Mouse (Mus musculus) c-Kit-positive CD71-negative TER-119-negative erythroid progenitor cells, embryonic 14.5 days (primary cell): ENCODE measurements around the gene Slc9a2.

Experiments
- DNase-seq: peaks from one replicate; pipeline ENCODE4 v3.0.0-alpha.2; 2013; ENCODE audit warnings: low read depth

Gene Slc9a2

GRCm38 (mm10) chr1:40714950-40715349, 34.6 kb downstream of the Slc9a2 start:
- DNase-seq, result no peak

GRCm38 (mm10) chr1:40726051-40726450, 45.7 kb downstream of the Slc9a2 start:
- no peak for DNase-seq

GRCm38 (mm10) chr1:40727404-40727803, 47.0 kb downstream of the Slc9a2 start:
- DNase-seq, result no peak

- no peak for DNase-seq
Measured at GRCm38 (mm10) chr1:40728636-40729035, 48.3 kb downstream of the Slc9a2 start.

GRCm38 (mm10) chr1:40737671-40738070, 57.3 kb downstream of the Slc9a2 start:
- no peak for DNase-seq

- peak; percentile 5 for DNase-seq
Measured at GRCm38 (mm10) chr1:40738246-40738645, 57.9 kb downstream of the Slc9a2 start.

GRCm38 (mm10) chr1:40740739-40741138, 60.4 kb downstream of the Slc9a2 start:
- DNase-seq, result no peak

GRCm38 (mm10) chr1:40746089-40746488, 65.7 kb downstream of the Slc9a2 start:
- DNase-seq, result no peak

- no peak for DNase-seq
Measured at GRCm38 (mm10) chr1:40759751-40760445, 79.5 kb downstream of the Slc9a2 start.

- no peak for DNase-seq
Measured at GRCm38 (mm10) chr1:40764042-40764441, 83.7 kb downstream of the Slc9a2 start.

GRCm38 (mm10) chr1:40764701-40765275, 84.4 kb downstream of the Slc9a2 start:
- no peak for DNase-seq

GRCm38 (mm10) chr1:40765521-40765920, 85.1 kb downstream of the Slc9a2 start:
- DNase-seq, result no peak

GRCm38 (mm10) chr1:40767588-40767987, 87.2 kb downstream of the Slc9a2 start:
- no peak for DNase-seq

- peak; percentile 55 for DNase-seq
Measured at GRCm38 (mm10) chr1:40768606-40769005, 88.2 kb downstream of the Slc9a2 start.

GRCm38 (mm10) chr1:40769331-40769894, 89.0 kb downstream of the Slc9a2 start:
- no peak for DNase-seq

GRCm38 (mm10) chr1:40771196-40771970, 91.0 kb downstream of the Slc9a2 start:
- DNase-seq, result no peak

- no peak for DNase-seq
Measured at GRCm38 (mm10) chr1:40773234-40773633, 92.9 kb downstream of the Slc9a2 start.

GRCm38 (mm10) chr1:40774040-40774439, 93.7 kb downstream of the Slc9a2 start:
- DNase-seq, result no peak

GRCm38 (mm10) chr1:40776102-40776501, 95.7 kb downstream of the Slc9a2 start:
- no peak for DNase-seq

GRCm38 (mm10) chr1:40776763-40777162, 96.4 kb downstream of the Slc9a2 start:
- DNase-seq, result no peak

GRCm38 (mm10) chr1:40783450-40783849, 103.1 kb downstream of the Slc9a2 start:
- DNase-seq, result no peak

GRCm38 (mm10) chr1:40784306-40784705, 103.9 kb downstream of the Slc9a2 start:
- DNase-seq, result no peak
